Mouse (Mus musculus): ENCODE results near the gene Man2a2.
A peak's percentile ranks its signal among the peaks of the same experiment; 100 is the strongest.

DNA sequence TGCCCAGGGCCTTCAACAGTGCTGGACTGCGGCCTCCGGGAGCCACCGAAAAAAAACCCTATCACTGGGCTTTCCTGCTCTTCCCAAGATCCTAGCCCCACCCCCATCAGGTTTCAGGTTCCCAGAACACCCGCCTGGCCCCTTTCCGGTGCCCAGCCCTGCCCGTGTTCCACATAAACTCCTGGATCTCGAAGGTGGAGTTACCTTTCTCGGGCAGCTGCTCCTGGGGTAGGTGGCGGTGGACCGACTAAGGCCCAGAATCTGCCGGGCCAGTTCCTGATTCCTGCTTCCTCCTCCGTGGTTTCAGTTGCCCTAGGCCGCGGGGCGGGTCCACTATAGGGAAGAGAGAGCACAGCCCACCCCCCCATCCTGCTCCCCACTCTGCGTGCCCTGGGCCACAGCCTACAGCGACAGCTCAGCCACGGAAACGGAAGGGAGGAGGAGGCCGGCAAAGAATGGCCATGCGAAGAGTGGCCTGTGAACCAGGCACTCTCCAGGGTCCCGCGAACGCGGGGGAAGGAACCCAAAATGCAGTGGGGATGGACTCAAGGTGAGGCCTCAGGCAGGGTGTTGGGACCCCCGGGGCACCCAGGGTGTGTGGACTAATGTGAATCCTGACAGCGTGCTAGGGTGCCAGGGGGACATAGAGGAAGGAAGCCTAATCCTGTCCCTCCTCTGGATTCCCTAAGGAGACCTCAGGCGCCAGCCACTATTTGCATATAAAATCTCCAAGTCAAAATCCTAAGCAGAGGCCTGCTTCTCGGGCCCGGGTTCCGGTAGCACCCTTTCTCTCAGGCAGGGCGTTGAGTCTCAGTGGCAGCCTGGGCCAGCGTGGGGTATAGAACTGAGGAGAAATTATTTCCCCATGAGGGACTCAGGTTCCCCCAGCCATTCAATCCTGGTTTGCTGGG is 16.7 kb upstream of the Man2a2 start, which contains the start of gene Fes:
- TF ChIP-seq POLR2A (IDR thresholded peaks at IDR 0.05; ENCODE audit: borderline replicate concordance, control insufficient read depth, low read depth, low read length): peak; percentile 80; the same call in 1 of the 2 replicates
- TF ChIP-seq CTCF (IDR thresholded peaks at IDR 0.05; ENCODE audit: control insufficient read depth, insufficient read depth, low read length): no peak
